Mouse (Mus musculus) cerebellum, adult 2 months (tissue): ENCODE data around the gene Cmtm3.

Source experiments
- CTCF ChIP-seq: fragments of 200-500 bp; IDR thresholded peaks from 2 replicates; pipeline ENCODE4 v1.5.1; 2011; ENCODE audit warnings: low read depth, mild to moderate bottlenecking, control low read depth, low read length, moderate library complexity, borderline replicate concordance; ENCODE audit not compliant: insufficient read depth
- POLR2A ChIP-seq: fragments of 200-500 bp; IDR thresholded peaks from 2 replicates; pipeline ENCODE4 v1.6.1; 2011; ENCODE audit warnings: low read length, control low read depth, borderline replicate concordance; ENCODE audit not compliant: insufficient read depth

GRCm38 (mm10) chr8:104375959-104376358, 36.7 kb downstream of the Cmtm3 start:
- TF ChIP-seq CTCF, result no peak
- no peak for TF ChIP-seq POLR2A
